Mouse (Mus musculus) cerebellum, postnatal 4 days (tissue): ENCODE measurements around the gene Gm5150.
"Not testable (repeated sequence)": the region's sequence is repeated elsewhere in the genome, so short reads cannot be mapped to it uniquely, and the experiment has no call there.

Source experiments
- DNase-seq, 2 experiments: peaks; one replicate each; pipeline ENCODE4 v3.0.0; 2022; ENCODE audit warnings: low spot score in 2 of 2, mixed read lengths in 1 of 2

Gene Gm5150

GRCm38 (mm10) chr3:16006215-16006614 is at the start of gene Gm5150:
TSS of gene Gm5150 (minus strand) at chr3:16006437.
- no peak for DNase-seq

GRCm38 (mm10) chr3:16051736-16052135 is 45.5 kb upstream of the Gm5150 start:
- not testable (repeated sequence) for DNase-seq

GRCm38 (mm10) chr3:16047288-16047687 is 41.1 kb upstream of the Gm5150 start:
- no peak for DNase-seq

- DNase-seq = peak; percentile 34 to 36
Observed at GRCm38 (mm10) chr3:16043315-16043714, 37.1 kb upstream of the Gm5150 start.

- peak in 1 of 2 experiments; percentile 32 for DNase-seq
Observed at GRCm38 (mm10) chr3:16024988-16025387, 18.8 kb upstream of the Gm5150 start.

- no peak for DNase-seq
Observed at GRCm38 (mm10) chr3:16022214-16022613, 16.0 kb upstream of the Gm5150 start.

- not testable (repeated sequence) for DNase-seq
Observed at GRCm38 (mm10) chr3:16014456-16014855, 8.2 kb upstream of the Gm5150 start.

- DNase-seq = no peak
Observed at GRCm38 (mm10) chr3:16007827-16008226, 1.6 kb upstream of the Gm5150 start.

- DNase-seq = no peak
Observed at GRCm38 (mm10) chr3:16003890-16004633, 2.2 kb downstream of the Gm5150 start.

GRCm38 (mm10) chr3:15999479-15999878 is 6.8 kb downstream of the Gm5150 start:
- not testable (repeated sequence) for DNase-seq

- no peak for DNase-seq
Observed at GRCm38 (mm10) chr3:15982216-15982615, 24.0 kb downstream of the Gm5150 start.

GRCm38 (mm10) chr3:15956921-15957320 is 49.3 kb downstream of the Gm5150 start:
- DNase-seq = no peak
